Mouse (Mus musculus): ENCODE measurements around the gene Cubn.

DNA sequence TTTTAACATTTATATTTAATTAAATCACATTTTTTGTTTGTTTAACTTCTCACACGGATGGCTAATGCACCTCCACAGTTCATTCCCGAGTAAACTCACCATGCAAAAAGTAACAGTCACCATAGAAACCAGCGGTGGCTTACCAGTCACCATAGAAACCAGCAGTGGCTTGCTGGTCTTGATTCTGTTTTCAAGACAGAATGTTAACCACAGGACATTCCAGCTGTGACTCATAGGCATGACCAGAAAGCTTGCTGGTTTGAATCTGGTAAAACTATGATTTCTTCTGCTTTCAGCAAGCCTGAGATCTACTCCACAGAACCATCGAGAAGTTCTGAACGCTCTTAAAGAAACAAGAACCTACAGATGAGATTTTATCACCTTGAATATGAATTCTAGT is 84.3 kb downstream of the Cubn start:
- TF ChIP-seq EP300 (IDR thresholded peaks at IDR 0.05; ENCODE audit: low read length): peak; percentile 86
- no peak; the same call in none of the 2 replicates for TF ChIP-seq RAD21 (IDR thresholded peaks at IDR 0.05; ENCODE audit: low read depth, low read length)
- TF ChIP-seq ZC3H11A (IDR thresholded peaks at IDR 0.05; ENCODE audit: low read depth, low read length): no peak
- TF ChIP-seq CTCF (conservative IDR thresholded peaks at IDR 0.05 in 1 of 2, IDR thresholded peaks at IDR 0.05 in 1 of 2; ENCODE audit: low read depth in 2 of 2, low read length in 2 of 2): no peak
- TF ChIP-seq POLR2A (IDR thresholded peaks at IDR 0.05; ENCODE audit: low read depth, low read length): no peak
- TF ChIP-seq BHLHE40 (IDR thresholded peaks at IDR 0.05; ENCODE audit: low read depth, low read length): peak; percentile 84
- no peak for TF ChIP-seq KAT2A (IDR thresholded peaks at IDR 0.05; ENCODE audit: insufficient replicate concordance, low read length)
